In the genomic region with DNA sequence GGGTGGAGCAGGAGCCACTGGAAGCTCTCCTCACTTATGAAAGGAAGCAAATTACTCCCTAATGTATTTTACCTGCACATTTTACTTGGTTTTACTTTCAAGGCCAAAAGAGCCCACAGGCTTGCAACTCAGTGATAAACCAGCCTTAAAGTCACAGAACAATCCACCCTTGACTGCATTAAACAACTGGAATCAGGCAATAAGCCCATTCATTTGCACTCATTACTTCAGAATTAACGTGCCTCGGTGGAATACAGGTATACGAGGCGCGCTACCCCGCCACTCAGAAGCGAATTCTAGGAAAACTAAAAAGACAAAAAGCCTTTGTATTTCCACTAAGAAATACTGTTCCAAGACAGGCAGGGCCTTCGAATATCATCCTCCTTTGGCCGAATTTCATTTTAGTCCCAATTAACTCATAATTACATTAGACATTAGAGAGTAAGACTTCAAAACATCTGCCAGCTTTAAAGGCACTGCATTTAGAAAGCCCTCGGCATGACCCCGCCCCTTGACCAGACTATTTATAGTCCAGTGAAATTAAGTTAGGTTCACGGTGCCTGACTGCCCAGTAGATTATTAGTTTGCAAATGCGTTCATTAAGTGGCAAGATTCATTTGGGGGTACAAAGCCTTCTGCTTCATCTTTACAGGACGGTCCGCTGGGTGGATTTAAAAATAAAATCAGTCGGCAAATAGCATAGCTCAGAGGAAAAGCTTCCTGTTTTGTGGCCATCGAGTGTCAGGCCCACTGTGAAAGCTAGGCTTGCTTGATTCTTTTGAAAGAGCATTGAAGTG, we compare ENCODE assay signal across 9 mouse cellular contexts.
DNase-seq lines count a peak whose midpoint lies in the region; ATAC-seq lines count a peak whose summit lies in the region.
"Had no signal": no experiment of that assay in that cellular context is flagged by ENCODE, and none has a peak within 500 bp of the region (broad histone marks: within the 10 kb centered on the region; RNA-seq: fewer than 3 reads in every experiment).

No protein-coding gene starts in this region.

- peak overlapping the region; percentile 71 for H3K27ac ChIP-seq in forebrain, embryonic 10.5 days
- peak overlapping the region; percentile 71; the same call in 1 of the 2 replicates for H3K27ac ChIP-seq in limb, embryonic 10.5 days
- H3K27ac ChIP-seq: neural tube, embryonic 12.5 days had no signal

- H3K36me3 ChIP-seq in forebrain, embryonic 10.5 days (replicated peaks), result no peaks in the 10 kb centered on the region
- H3K36me3 ChIP-seq in limb, embryonic 10.5 days, result no peaks in the 10 kb centered on the region
- H3K36me3 ChIP-seq: G1E; neural tube, embryonic 12.5 days had no signal

- 62% methylated on average over 17 of the region's 17 CpGs for WGBS in forebrain, embryonic 10.5 days
- WGBS in limb, embryonic 10.5 days, result 60% methylated on average over 17 of the region's 17 CpGs

- no peaks in the 10 kb centered on the region for H3K9me3 ChIP-seq in forebrain, embryonic 10.5 days
- H3K9me3 ChIP-seq in limb, embryonic 10.5 days (replicated peaks), result no peaks in the 10 kb centered on the region
- H3K9me3 ChIP-seq: neural tube, embryonic 12.5 days had no signal

- no peak overlapping the region for H3K4me3 ChIP-seq in forebrain, embryonic 10.5 days
- no peak overlapping the region for H3K4me3 ChIP-seq in limb, embryonic 10.5 days
- H3K4me3 ChIP-seq: neural tube, embryonic 12.5 days had no signal

- no peaks in the 10 kb centered on the region for H3K27me3 ChIP-seq in forebrain, embryonic 10.5 days (ENCODE audit: poor library complexity, severe bottlenecking)
- no peaks in the 10 kb centered on the region for H3K27me3 ChIP-seq in limb, embryonic 10.5 days (ENCODE audit: low read depth, poor library complexity, severe bottlenecking)
- H3K27me3 ChIP-seq: neural tube, embryonic 12.5 days had no signal

- DNase-seq in MN1 (ENCODE audit: low spot score) (peak; percentile 67), adipocyte (ENCODE audit: low spot score) (no peak)
- DNase-seq in forebrain, embryonic 10.5 days (ENCODE audit: extremely low spot score, low spot score), result no peak
- DNase-seq in limb, embryonic 10.5 days (ENCODE audit: low spot score), result no peak
- no peak for DNase-seq in spleen, postnatal 4 days (ENCODE audit: low spot score in 2 of 2)

- peak; percentile 47 to 72; a peak in 3 of 4 replicates for ATAC-seq in hematopoietic stem cell, adult 5-6 weeks (replicated peaks in 1 of 2; ENCODE audit: insufficient read depth in 1 of 2, low FRiP score in 2 of 2, low TSS enrichment in 1 of 2, low read depth in 1 of 2, poor library complexity in 2 of 2, severe bottlenecking in 2 of 2)
- no peak for ATAC-seq in erythroblast, adult 5-6 weeks (replicated peaks; ENCODE audit: low FRiP score, poor library complexity, severe bottlenecking)

- H3K4me1 ChIP-seq in forebrain, embryonic 10.5 days, result peaks cover 23% of the 10 kb centered on the region
- H3K4me1 ChIP-seq in limb, embryonic 10.5 days, result peaks cover 33% of the 10 kb centered on the region
